Mouse (Mus musculus) ES-Bruce4 (cell line): Measurements from ENCODE around the gene Slc26a8. TPM values are rescaled to one million over a fixed set of nuclear protein-coding genes. Genes with fewer than 3 reads are reported as not detected.
"Not testable (repeated sequence)": the region's sequence is repeated elsewhere in the genome, so short reads cannot be mapped to it uniquely, and the experiment has no call there.

Source experiments
- H3K27ac ChIP-seq: 2 replicates; pipeline ENCODE4 v1.5.1; 2012; ENCODE audit warnings: low read length, inconsistent platforms; ENCODE audit not compliant: insufficient read depth
- H3K27me3 ChIP-seq: 2 replicates; pipeline ENCODE4 v1.6.1; 2012; ENCODE audit warnings: mild to moderate bottlenecking, low read length, inconsistent platforms; ENCODE audit not compliant: control insufficient read depth, poor library complexity, insufficient read depth, severe bottlenecking
- H3K36me3 ChIP-seq: 2 replicates; pipeline ENCODE4 v1.6.1; 2012; ENCODE audit warnings: inconsistent platforms, mild to moderate bottlenecking, low read length, moderate library complexity; ENCODE audit not compliant: control insufficient read depth, poor library complexity, insufficient read depth, severe bottlenecking
- H3K4me1 ChIP-seq: one replicate; pipeline ENCODE4 v1.8.1; 2011; ENCODE audit warnings: low read length; ENCODE audit not compliant: control insufficient read depth, insufficient read depth
- H3K4me3 ChIP-seq: 2 replicates; pipeline ENCODE4 v1.5.1; 2011; ENCODE audit warnings: low read depth, mild to moderate bottlenecking, low read length
- H3K9ac ChIP-seq: 2 replicates; pipeline ENCODE4 v1.6.1; 2012; ENCODE audit warnings: low read depth, mild to moderate bottlenecking, inconsistent platforms; ENCODE audit not compliant: poor library complexity, severe bottlenecking
- H3K9me3 ChIP-seq: replicated peaks from 2 replicates; pipeline ENCODE4 v1.6.1; 2012; ENCODE audit warnings: mild to moderate bottlenecking, low read length, inconsistent platforms; ENCODE audit not compliant: control insufficient read depth, poor library complexity, insufficient read depth, severe bottlenecking
- CTCF ChIP-seq: IDR thresholded peaks from one replicate; pipeline ENCODE4 v1.8.1; 2011; ENCODE audit warnings: low read depth, low read length
- EP300 ChIP-seq: IDR thresholded peaks from 2 replicates; pipeline ENCODE4 v1.6.1; 2011; ENCODE audit warnings: low read depth, low read length; ENCODE audit not compliant: insufficient read depth
- POLR2A ChIP-seq: IDR thresholded peaks from one replicate; pipeline ENCODE4 v1.8.1; 2011; ENCODE audit warnings: low read length; ENCODE audit not compliant: insufficient read depth
- polyA plus RNA-seq: library from polyadenylated mRNA; stranded (reverse); fragments of >200 nt; gene quantifications from 2 replicates; pipeline ENCODE4 v1.2.4, GENCODE M21; 2011; ENCODE audit warnings: low read depth; ENCODE audit not compliant: missing spikeins, insufficient read depth, insufficient read length

Gene Slc26a8
- 1.2 and 2.3 TPM in 2 replicates for polyA plus RNA-seq

GRCm38 (mm10) chr17:28689586-28690283 is at the start of gene Slc26a8:
Gene Slc26a8, minus strand, starts transcription at chr17:28690233.
- Histone ChIP-seq H3K27ac (peak within 1 kb of the TSS; percentile 34; the same call in 1 of the 2 replicates), H3K27me3 (no peaks in the 10 kb centered on the region), H3K9me3 (no peaks in the 10 kb centered on the region), H3K36me3 (peaks cover 3% of the 10 kb centered on the region; the same call in 1 of the 2 replicates), H3K4me3 (peak within 1 kb of the TSS; percentile 88), H3K4me1 (peaks cover 4% of the 10 kb centered on the region), H3K9ac (peak within 1 kb of the TSS; percentile 66)
- TF ChIP-seq EP300, result no peak
- TF ChIP-seq POLR2A, result no peak
- TF ChIP-seq CTCF, result no peak

GRCm38 (mm10) chr17:28739244-28739643 is 49.2 kb upstream of the Slc26a8 start:
- Histone ChIP-seq H3K27me3 (no peaks in the 10 kb centered on the region), H3K9me3 (no peaks in the 10 kb centered on the region), H3K9ac (no peak overlapping the region), H3K36me3 (peaks cover 16% of the 10 kb centered on the region), H3K27ac (no peak overlapping the region), H3K4me3 (no peak overlapping the region), H3K4me1 (no peaks in the 10 kb centered on the region)
- no peak for TF ChIP-seq POLR2A
- no peak for TF ChIP-seq CTCF
- no peak for TF ChIP-seq EP300

GRCm38 (mm10) chr17:28737973-28738372 is 47.9 kb upstream of the Slc26a8 start:
- Histone ChIP-seq H3K36me3 (peaks cover 13% of the 10 kb centered on the region), H3K4me1 (no peaks in the 10 kb centered on the region), H3K27ac (no peak overlapping the region), H3K27me3 (no peaks in the 10 kb centered on the region), H3K4me3 (no peak overlapping the region), H3K9ac (no peak overlapping the region), H3K9me3 (no peaks in the 10 kb centered on the region)
- no peak for TF ChIP-seq POLR2A
- no peak for TF ChIP-seq EP300
- TF ChIP-seq CTCF, result no peak

- Histone ChIP-seq H3K27me3 (no peaks in the 10 kb centered on the region), H3K27ac (no peak overlapping the region), H3K9me3 (no peaks in the 10 kb centered on the region), H3K9ac (no peak overlapping the region), H3K4me3 (no peak overlapping the region), H3K4me1 (no peaks in the 10 kb centered on the region), H3K36me3 (peaks cover 17% of the 10 kb centered on the region)
- no peak for TF ChIP-seq EP300
- no peak for TF ChIP-seq POLR2A
- no peak for TF ChIP-seq CTCF
Measured at GRCm38 (mm10) chr17:28736486-28736885, 46.5 kb upstream of the Slc26a8 start.

GRCm38 (mm10) chr17:28735317-28736105 is 45.5 kb upstream of the Slc26a8 start:
- H3K4me3 ChIP-seq, result no peak overlapping the region
- H3K27ac ChIP-seq, result no peak overlapping the region
- TF ChIP-seq POLR2A, result no peak
- no peak for TF ChIP-seq EP300
- no peak for TF ChIP-seq CTCF
- H3K9me3 ChIP-seq, result no peaks in the 10 kb centered on the region
- H3K27me3 ChIP-seq, result no peaks in the 10 kb centered on the region
- no peaks in the 10 kb centered on the region for H3K4me1 ChIP-seq
- H3K9ac ChIP-seq, result no peak overlapping the region
- H3K36me3 ChIP-seq, result peaks cover 20% of the 10 kb centered on the region

- H3K27me3 ChIP-seq, H3K4me1 ChIP-seq, H3K9ac ChIP-seq, H3K9me3 ChIP-seq, H3K4me3 ChIP-seq, H3K27ac ChIP-seq: not testable (repeated sequence)
- H3K36me3 ChIP-seq, result peaks cover 31% of the 10 kb centered on the region
Measured at GRCm38 (mm10) chr17:28727511-28727910, 37.5 kb upstream of the Slc26a8 start.
